Mouse (Mus musculus): Measurements from ENCODE around the gene Itih4.

The Itih4 gene

DNA sequence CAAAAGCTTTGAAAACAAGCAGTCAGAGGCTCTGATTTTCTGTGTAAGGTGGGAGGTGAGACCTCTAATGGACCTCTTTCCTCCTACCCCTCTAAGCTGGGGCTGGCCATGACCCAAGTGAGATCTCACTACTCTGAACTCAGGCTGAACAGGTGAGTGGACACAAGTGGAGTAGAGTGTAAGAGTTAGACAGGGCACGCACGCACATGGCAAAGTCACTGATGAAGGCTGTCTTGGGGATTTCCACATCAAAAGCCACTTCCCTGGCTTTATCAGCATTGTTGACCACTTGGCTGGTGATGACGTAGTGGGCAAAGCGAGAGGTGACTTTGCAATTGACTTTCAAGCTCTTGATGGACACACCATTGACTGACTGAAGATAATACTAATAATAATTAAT, 56.0 kb downstream of the Itih4 start:
- in situ Hi-C loops (cut with MseI, MboI) = loop anchor here in 1 of 2 experiments (10.0 kb wide), 1 partner anchor 77 kb away; no protein-coding TSS in a partner anchor

DNA sequence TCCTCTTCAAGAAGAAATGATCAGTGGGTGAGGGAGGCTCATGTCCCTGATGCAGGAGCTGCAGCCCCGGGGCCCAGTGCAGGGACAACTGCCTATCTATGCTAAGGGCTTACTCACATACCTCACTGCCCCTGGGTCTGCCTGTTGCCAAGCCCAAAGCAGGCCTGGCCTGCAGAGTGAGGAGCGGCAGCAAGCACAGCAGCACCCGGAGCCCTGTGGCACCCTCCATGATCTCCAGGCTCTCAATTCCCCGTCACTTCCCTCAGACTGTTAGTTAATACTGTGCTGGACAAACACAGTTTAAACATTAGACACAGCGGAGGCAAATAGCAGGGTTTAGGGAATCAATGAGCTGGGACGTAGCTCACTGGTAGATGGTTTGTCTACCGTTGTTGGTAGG, 56.8 kb downstream of the Itih4 start, which contains the start of gene Itih1:
TSS of gene Itih1 (minus strand) at position 252 of the 400 bp plus-strand sequence.
- in situ Hi-C loops (cut with MseI, MboI) = loop anchor here in 1 of 2 experiments (10.0 kb wide), 1 partner anchor 78 kb away; no protein-coding TSS in a partner anchor

DNA sequence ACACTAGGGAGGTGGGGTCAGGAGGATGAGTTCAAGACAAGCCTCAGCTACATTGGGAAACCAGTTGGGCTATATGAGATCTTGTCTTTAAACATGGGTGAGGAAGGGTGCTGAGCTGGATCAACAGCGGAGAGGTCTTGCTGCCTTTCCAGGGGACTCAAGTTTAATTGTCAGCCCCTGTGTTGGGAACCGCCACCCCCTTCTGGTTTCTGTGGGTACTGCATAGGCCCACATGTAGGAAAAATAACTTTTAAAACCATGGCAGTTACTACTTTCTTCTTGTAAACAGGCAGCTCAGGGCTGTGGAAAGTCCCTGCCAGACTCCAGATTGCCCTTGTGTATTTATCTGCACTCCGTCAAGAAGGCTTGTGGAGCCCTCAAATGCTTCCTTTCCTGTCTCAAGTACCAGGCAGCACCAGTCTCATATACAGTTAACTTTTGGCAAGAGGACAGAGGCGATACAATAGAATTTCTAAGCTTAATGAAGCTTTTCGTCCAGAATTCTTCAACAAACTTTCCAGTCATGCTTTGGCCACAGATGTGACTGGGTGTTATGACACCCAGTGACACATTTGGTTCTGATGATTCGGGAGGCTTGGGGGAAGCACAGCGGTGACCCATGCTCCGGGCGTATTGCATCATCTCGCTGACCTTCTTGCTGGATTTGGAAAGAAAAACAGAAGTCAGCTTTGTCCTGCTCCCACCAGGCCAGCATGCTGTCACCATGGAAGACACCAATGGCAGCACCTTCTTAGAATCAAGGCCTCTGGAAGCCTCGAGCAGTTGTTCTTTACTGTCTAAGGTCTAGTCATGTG, 57.8 kb downstream of the Itih4 start:
- in situ Hi-C loops (cut with MseI, MboI) = loop anchor here in 1 of 2 experiments (10.0 kb wide), 1 partner anchor 79 kb away; no protein-coding TSS in a partner anchor

DNA sequence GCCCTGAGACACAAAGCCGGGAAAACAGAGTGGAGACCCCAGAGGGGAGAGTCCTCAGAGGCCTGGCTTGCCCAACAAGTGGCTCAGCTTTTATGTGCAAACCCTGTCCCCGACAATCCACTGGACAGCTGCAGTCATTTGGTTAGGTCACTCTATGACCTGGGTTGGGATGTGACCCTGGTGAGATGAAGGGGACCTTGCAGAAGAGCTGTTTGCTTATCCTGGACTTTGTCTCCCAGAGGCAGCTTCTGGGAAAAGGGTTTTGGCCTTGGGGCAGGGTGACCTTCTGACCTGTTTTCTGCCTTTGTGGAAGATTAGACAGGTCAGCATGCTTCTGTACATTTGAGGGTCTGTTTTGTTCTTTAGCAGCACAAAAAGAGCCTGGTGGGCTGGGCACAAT, 58.5 kb downstream of the Itih4 start:
- in situ Hi-C loops (cut with MseI, MboI) = loop anchor here in 1 of 2 experiments (10.0 kb wide), 1 partner anchor 80 kb away; no protein-coding TSS in a partner anchor

DNA sequence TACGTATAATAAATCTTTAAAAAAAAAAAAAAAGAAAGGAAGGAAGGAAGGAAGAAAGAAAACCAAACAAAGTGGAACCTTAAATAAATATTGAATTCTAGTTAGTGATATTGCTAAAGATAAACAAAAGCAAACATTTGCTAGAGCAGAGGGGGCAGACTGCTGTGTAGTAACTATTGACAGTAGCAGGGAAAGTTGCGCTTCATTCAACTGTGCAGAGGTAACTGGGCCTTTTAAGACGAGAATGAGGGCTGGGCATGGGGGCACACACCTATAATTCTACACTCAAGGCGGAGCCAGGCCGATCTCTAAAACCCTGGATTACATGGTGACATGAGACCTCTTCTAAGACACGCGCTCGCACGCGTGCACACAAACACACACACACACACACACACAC, 63.7 kb downstream of the Itih4 start:
- in situ Hi-C loops (cut with MseI, MboI) = loop anchor here in 1 of 2 experiments (10.0 kb wide), 1 partner anchor 85 kb away; no protein-coding TSS in a partner anchor

DNA sequence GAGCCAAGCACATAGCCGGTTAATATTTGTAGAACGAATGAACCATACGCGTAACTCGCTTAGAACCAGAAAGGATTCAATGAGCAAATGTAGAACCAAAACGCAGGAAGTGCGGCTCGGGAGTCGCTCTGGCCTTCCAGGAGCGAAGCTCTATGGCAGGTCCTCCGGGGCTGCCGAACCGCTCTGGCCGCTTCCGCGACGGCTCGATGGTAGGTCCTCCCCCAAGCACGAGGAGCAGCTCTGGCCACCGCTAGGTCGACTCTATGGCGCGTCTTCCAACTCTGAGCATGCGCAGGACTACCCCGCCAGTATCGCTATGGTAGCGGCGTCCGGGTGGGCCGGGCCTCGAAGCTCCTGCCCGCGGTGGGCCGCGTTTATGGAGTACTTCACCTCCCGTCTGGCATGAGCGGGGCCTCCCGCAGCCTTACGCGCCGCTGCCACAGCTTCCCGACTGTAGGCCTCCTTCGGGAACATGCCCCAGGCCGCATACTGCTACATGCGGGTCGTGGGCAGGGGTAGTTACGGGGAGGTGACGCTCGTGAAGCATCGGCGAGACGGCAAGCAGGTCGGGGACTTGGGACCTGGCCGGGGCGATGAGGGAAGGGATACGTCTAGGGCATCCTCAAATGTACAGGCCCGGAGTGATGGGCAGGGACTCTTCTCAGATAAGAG, 65.0 kb downstream of the Itih4 start, which contains the start of gene Nek4:
TSS of gene Nek4 (plus strand) at position 224 of the 672 bp plus-strand sequence.
- in situ Hi-C loops (cut with MseI, MboI) = no loop called here
